Mouse (Mus musculus): ENCODE data around the gene Cox14.
A peak's percentile ranks its signal among the peaks of the same experiment; 100 is the strongest.
"Not testable (repeated sequence)": the region's sequence is repeated elsewhere in the genome, so short reads cannot be mapped to it uniquely, and the experiment has no call there.

Gene Cox14

DNA sequence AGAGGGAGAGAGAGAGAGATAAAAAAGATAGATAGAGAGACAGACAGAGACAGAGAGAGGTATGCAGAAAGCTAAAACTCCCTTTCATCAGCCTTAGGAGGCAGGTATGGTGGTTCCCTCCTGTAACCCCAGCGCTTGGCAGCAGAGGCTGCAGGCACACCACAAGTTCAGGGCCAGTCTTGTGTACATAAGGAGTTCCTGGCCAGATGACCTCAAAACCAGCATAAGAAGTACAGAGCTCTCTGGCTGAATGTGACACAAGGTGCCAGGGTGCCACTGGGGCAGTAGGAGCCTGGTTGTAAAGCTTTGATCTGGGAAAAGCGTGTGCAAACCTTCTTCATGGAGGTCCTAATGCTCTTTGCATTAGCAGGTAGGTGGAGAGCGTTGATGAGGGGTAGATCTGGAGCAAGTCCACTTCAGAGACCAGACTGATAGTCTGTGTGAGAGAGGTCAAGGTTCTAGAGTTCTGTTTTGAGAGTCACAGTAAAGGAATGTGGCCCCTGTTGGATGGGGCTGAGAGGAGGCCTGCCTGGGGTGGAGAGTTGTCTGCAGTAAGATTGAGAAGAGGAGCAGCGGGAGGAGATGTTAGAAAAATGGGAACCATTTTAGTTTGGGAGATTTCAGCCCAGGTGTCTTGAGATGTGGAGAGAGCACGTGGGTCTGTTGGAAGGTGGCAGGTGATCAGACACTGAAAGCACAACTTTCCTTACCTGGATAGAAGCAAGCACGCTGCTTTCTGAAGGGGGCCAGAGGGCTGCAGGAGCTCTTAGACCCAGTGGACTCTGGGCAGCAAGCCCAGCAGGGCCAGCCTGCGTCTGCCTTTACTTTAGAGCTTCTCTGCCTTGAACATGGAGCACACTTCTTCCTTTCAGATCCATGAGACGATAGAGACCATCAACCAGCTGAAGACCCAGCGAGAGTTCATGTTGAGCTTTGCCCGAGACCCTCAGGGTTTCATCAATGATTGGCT, 14.9 kb upstream of the Cox14 start:
- no peak for DNase-seq

DNA sequence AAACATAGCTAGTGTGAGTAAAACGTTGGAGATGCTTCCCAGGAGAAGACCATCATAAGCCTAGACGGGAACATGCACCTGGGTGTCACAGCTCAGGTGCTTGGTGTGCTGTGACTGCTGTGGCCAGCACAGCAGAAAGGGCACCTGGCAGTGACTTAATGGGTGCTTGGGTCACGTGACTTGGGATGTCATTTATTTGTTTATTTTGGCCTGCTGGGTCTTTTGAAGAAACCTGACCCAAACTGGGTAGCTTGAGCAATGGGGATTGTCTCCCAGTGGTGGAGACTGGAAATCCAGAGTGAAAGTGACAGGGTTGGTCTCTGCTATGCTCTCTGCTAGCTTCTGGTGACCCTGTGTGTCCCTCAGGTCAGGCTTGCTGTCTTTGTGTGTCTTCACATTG, 13.9 kb upstream of the Cox14 start:
- no peak for DNase-seq

DNA sequence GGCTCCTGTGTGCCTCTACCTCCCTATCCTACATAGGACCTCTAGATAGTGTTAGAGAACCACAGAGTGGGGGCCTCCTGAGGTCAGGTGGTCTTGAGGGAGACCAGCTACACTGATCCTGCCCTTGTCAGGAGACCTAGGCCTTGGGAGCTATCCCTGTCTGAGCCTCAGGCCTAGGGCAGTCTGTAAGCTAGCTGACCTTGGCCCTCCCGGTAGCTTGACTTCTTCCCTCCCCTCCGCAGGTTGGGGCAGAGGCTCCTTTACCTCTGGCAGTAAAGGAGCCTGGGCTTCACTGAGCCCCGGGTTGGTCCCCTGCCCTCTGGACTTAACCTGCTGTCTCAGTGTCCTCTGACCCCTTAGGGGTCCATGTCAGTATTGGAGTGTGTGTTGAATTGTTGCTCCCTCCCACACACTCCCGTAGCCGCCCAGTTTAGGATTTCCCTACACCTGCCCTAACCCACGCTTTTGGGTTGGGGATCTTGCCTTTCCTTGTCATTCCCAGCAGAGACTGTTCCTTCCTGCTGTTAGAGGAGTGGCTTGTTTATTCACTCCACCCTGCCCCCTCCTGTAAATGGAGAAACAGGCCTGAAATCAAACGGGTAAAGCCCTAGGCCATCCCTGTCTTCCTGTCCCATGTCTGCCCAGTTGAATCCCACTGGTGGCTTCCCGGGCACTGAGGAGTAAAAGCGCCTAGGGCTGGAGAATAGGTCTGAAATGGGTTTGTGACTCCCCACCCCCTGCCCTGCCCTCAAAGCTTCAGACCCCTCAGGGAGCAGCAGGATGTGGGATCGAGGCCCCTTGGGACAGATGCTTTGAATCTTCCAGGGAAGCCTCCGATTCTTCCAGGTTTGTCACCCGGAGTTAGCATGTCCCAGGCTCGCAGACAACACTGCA, 12.5 kb upstream of the Cox14 start:
- no peak for DNase-seq

DNA sequence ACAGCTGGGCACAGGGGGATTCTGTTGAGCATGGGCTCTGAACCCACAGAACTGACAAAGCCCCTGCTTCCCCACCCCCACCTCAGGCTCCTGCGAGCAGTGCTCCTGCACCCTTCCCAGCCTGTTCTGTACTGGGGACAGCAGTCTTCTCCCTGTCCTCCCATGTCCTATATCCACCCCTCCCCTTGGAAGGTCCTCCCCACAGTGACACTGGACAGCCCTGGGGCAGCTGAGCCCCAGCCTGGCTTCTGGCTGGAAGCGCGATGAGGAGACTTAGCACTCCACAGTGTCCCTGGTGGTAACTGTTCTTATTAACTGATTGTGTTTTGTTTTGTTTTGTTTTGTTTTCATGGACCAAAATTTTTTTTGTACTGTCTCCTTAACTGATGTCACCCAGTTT, 11.8 kb upstream of the Cox14 start:
- no peak for DNase-seq

DNA sequence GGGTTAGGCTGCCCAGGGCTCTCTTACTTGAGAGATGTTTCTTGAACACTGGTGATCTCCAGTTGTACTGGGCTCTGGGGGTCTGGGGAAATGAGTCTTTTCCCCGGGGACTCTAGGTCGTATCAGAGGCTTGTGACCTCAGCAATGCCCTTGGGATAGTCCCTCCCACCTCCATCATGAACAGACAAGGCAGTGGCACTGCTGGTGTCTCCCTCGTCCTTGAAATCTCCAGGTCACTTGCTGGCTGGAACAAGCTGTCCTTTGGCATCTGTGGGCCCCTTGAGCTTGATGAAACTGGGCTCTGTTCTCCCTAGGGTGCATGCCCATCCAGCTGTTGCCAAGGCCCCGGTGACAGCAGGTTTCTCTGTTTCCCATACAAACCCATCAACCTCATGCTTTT, 11.2 kb upstream of the Cox14 start:
- no peak for DNase-seq

DNA sequence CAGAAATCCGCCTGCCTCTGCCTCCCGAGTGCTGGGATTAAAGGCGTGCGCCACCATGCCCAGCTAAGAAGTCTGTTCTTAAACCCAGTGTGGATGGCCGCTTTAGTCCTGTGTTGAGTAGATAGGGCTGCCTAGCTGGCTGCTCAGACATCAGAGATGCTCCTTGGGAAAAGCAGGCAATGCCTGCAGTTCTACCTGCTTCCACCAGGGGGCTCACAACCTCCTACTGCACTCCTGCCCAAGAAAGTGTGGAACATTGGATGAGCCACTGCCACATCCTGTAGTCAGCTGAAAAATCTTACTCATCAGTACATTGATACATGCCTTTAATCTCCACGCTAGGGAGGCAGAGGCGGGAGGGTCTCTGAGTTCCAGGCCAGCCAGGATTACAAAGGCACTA, 10.6 kb upstream of the Cox14 start:
- DNase-seq: peak; percentile 86

- DNase-seq: no peak
These were observed 10.0 kb upstream of the Cox14 start for GRCm38 (mm10) chr15:99715361-99715865.

- peak; percentile 49 for DNase-seq
These were observed 9.3 kb upstream of the Cox14 start for GRCm38 (mm10) chr15:99715982-99716746.

DNA sequence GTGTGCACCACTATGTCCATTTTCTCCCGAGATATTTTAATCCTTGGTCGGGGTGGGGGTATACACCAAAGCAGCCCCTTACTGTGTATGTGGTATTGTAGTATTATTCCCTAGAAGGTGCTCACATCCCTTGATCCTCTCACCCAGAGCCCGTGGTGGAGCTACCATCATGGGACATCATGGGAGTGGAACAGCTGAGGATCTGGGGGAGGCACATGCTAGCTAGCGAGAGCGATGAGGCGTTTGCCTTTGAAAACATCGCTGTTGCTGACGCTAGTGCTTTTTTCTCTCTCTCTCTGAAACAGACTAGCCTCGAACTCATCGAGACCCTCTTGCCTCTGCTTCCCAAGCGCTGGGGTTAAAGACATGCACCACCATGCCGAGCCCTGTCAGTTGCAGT, 8.6 kb upstream of the Cox14 start:
- DNase-seq: no peak

DNA sequence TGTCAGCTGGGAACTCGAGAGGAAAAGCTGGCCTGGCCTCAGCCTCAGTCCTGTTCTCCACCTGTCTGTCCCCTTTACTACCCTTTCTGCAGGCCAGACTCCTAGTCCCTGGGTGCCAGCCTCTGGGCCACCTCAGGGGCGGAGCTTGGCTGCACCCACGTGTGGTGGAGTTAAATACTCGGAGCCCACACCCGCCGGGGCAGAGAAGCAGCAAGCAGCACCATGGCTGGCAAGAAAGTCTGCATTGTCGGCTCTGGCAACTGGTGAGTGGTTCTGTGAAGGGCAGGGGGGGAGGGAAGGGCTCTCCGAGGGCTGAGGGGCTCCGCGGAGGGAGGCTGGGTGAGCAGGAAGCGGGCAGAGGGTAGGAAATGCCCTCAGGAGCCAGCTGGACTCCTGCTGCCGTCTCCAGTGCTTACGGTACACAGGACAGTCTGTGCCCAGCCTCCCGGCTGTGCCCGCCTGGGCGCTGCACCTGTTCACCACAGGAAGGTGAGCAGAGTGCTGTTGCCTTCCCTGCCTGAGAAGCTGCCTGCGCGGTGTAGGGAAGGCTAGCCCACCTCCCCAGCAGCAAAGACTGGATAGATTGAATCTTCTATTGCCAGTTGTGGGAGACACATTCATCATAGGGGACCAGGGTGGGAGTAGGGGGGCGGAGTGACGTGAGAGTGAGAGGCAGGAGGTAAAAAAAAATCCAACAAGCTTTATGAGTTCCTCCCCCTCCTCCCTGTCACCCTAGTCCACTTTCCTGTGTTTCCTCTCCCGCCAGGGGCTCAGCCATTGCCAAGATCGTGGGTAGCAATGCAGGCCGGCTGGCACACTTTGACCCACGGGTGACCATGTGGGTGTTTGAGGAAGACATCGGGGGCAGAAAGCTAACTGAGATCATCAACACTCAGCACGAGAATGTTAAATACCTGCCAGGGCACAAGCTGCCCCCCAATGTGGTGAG, 7.8 kb upstream of the Cox14 start, which contains the start of gene Gpd1:
Gpd1 (plus strand) TSS at position 130 of the 949 bp plus-strand sequence.
- DNase-seq: peak; percentile 61

GRCm38 (mm10) chr15:99718461-99719021, 6.9 kb upstream of the Cox14 start:
- DNase-seq: no peak

DNA sequence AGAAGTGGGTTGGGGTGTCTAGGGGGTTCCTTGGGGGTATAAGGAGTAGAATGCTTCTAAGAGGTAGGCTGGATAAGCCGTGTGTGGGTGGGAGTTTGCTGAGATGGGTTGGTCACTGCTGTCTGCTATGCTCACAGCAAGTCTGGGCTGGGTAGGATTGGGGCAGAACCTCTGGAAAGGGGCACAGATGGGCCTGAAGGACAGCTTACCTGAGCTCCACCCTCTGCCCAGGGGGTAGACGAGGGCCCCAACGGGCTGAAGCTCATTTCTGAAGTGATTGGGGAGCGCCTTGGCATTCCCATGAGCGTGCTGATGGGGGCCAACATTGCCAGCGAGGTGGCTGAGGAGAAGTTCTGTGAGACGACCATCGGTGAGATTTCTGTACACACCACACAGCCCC, 5.6 kb upstream of the Cox14 start:
- DNase-seq: no peak

DNA sequence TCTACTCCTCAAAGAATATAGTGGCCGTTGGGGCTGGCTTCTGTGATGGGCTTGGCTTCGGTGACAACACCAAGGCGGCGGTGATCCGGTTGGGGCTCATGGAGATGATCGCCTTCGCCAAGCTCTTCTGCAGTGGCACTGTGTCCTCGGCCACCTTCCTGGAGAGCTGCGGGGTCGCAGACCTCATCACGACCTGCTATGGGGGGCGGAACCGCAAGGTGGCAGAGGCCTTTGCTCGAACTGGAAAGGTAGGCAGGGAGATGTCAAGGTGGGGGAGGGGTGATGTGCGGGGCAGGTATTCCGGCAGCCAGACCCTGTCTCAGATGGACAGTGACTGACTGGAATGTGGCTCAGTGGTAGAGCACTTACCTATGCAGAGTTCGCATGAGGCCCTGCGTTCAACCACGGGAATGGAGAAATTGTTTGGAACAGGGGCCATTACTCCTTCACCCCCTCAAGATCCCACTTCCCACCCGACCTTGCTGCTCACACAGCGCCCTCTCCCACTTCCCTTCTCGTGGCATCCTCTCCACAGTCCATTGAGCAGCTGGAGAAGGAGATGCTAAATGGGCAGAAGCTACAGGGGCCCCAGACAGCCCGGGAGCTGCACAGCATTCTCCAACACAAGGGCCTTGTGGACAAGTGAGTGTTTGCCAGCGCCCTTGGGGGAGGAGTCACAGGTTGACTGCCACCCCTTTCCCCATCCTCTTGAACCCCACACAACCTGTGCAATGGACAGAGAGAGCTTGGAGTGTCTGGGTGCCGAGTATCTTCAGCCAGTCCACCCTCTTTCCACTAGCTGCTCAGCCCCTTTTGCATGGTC, 3.3 kb upstream of the Cox14 start:
- DNase-seq: no peak

DNA sequence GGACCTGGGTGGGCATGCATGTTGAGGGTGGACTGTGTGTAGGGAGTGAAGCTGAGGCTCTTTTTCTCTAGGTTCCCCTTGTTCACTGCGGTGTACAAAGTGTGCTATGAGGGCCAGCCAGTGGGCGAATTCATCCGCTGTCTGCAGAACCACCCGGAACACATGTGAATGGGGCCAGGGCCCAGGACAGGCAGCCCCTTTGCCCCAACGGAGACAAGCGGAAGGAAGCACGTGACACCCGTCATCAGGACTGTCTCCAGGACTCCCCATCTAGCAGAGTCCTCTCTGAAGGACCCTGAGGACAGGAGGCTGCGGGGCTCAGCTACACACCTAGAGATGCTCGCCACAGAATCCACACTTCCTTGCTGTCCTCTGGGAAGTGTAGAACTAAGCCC, 2.3 kb upstream of the Cox14 start:
- DNase-seq: no peak

GRCm38 (mm10) chr15:99723515-99724291, 1.7 kb upstream of the Cox14 start:
- peak; percentile 89 for DNase-seq

DNA sequence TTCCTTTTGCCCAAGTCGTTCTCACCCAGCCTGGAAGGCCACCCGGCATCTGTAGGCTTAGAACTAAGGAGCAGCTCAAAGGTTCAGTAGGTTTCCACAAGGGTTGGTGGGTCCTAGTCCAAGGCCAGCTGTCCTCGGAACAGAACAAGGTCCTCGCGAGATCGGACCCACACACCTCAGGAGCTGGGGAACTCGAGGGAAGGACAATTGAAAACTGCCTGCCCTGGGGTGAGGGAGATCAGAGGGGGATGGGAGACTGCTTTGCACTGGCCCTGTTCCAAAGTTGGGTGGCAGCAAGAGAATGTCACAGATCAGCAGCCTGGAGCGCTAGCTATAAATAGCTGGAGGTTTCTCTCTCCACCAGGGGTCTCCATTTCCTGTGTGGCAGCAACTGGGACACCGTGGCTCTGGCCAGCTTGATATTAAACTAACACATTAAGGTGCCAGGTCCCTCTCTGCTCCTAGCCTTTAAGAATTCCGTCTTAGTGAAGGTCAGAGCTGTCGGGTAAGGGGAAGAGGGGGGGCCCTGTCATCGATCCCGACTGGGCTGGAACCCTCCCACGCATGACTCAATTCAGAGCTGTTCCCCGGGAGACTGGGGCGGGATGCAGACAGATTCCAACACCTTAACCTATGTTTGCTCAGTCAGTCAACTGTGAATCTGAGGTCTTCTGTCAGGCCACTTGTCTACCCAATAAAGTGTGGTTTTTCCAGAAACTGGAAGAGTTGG, 961 bp upstream of the Cox14 start:
- peak; percentile 91 for DNase-seq

GRCm38 (mm10) chr15:99726549-99726948, 1.1 kb downstream of the Cox14 start:
- no peak for DNase-seq

GRCm38 (mm10) chr15:99727039-99727438, 1.6 kb downstream of the Cox14 start:
- not testable (repeated sequence) for DNase-seq

DNA sequence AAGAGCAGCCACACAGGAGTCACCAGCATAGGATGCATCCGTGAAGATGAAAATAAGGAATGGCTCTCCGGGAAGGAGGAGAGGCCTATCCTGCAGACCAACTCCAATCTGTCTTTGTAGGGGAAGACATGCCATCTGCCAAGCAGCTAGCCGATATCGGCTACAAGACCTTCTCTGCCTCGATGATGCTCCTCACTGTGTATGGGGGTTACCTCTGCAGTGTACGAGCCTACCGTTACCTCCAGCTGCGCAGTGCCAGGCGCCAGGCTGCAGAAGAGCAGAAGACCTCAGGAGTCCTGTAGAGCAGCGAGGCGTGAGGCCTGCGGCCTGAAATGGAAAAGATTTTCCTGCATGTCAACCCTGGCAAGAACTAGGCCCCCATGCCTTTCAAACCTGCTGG, 2.1 kb downstream of the Cox14 start:
- no peak for DNase-seq

Measured in lung, postnatal 10 days (tissue).